Mouse (Mus musculus) spleen, postnatal 4 days (tissue): ENCODE data around the gene Gnai2.
"Not testable (repeated sequence)": the region's sequence is repeated elsewhere in the genome, so short reads cannot be mapped to it uniquely, and the experiment has no call there.

Experiments
- DNase-seq, 2 experiments: peaks; one replicate each; pipeline ENCODE4 v3.0.0; 2022; ENCODE audit warnings: low spot score in 2 of 2

Gnai2 gene

GRCm38 (mm10) chr9:107567702-107568319 lies 67.4 kb downstream of the Gnai2 start, which contains the start of gene Hyal2:
TSS of gene Hyal2 (plus strand) at chr9:107567945.
- DNase-seq, result no peak

DNA sequence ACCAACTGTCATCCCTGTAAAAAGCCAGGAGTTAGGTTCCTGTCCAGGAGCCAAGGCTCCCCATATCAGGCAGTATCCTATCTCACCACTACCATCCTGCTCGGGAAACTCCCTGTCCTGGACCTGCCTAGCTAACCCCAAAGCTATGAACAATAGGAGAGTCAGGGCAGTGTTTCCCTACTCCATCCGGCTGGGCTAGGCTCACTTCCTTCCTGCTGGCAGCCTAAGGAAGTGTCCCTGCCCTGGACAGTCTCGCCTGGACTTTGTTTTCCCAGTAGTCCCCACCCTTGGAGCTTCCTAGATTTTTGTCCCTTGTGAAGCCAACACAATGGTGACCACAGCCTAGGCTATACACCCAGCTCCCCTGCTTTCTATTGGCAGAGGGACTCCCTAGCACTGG lies 68.3 kb downstream of the Gnai2 start:
- DNase-seq, result no peak

DNA sequence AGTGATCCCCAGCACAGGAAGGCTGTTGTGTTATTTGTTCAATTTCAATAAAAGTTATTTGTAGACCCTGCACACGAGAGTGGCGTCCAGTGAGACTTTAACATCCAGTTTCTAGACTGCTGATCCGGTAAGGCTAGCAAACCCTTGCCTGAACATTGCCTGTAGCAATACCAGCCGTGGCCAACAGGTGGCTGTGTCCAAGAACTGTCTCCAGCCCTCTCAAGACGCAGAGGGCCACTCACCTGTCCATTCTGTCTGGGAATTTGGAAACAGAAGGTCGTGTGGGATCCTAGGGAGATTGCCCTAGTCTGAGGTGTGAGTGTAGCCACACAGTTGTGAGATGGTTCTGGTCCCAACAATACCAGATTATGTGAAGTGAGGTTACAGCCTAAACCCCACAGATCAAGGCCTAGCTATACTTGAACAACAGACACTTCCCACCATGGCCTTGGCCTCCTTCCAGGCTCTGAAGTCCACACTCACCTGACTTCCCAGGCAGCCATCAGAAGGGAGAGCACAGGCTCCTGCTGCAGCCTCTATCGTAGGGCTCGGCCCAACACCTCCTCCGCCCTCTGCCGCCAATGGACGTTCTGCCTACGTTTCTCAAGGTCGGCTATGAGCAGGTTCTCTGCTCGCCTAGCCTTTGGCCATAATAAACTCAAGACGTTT lies 69.0 kb downstream of the Gnai2 start:
- DNase-seq, result peak; percentile 89 to 97

- DNase-seq, result not testable (repeated sequence)
Measured at GRCm38 (mm10) chr9:107565556-107565955, 69.6 kb downstream of the Gnai2 start.
